Mouse (Mus musculus): ENCODE results near the gene Stard3nl. TPM values are rescaled to one million over a fixed set of nuclear protein-coding genes. Genes with fewer than 3 reads are reported as not detected.
"Not testable (repeated sequence)": the region's sequence is repeated elsewhere in the genome, so short reads cannot be mapped to it uniquely, and the experiment has no call there.

Gene Stard3nl
- total and polyA plus RNA-seq, 2 experiments from 2014 or later, result 119 to 199 TPM

- H3K27ac ChIP-seq (ENCODE audit: low read depth, low read length), result no peak overlapping the region
- no peak overlapping the region for H3K4me3 ChIP-seq (ENCODE audit: low read depth, low read length)
- no peak overlapping the region for H3K9ac ChIP-seq
- H3K9me3 ChIP-seq (ENCODE audit: low read length), result no peaks in the 10 kb centered on the region
- peak; percentile 11 for DNase-seq
- no peak overlapping the region for H3K4me2 ChIP-seq (ENCODE audit: low read depth)
- TF ChIP-seq CTCF (IDR thresholded peaks at IDR 0.05; ENCODE audit: low read depth), result no peak
- H3K36me3 ChIP-seq (ENCODE audit: insufficient read depth), result peaks cover 19% of the 10 kb centered on the region
- peak; percentile 85 for ATAC-seq
- 66% methylated on average over 3 of the region's 3 CpGs for WGBS
- H3K4me1 ChIP-seq (ENCODE audit: insufficient read depth), result no peaks in the 10 kb centered on the region
- no peaks in the 10 kb centered on the region for H3K27me3 ChIP-seq (ENCODE audit: insufficient read depth, low read length)
These were observed 42.8 kb downstream of the Stard3nl start for GRCm38 (mm10) chr13:19352795-19353194.

DNA sequence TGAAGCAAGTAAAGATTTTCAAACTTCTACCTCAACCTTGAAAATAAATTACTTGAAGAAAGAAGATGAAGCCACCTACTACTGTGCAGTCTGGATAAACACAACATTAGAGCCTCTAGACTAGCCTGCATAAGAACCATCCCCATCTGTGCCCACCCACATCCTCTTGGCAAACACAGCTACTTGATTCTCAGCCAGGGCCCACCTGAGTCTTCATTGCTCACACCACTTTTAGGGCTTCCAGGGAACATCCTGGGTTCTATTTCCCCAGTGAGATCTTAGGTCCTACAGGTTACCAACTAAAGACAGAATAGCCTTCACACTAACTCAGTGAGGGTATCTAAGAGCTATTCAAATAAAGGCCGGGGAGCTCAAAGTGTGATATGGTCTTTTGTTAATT is 55.2 kb downstream of the Stard3nl start:
- not testable (repeated sequence) for H3K27me3 ChIP-seq (ENCODE audit: insufficient read depth, low read length); H3K4me1 ChIP-seq (ENCODE audit: insufficient read depth); H3K4me3 ChIP-seq (ENCODE audit: low read depth, low read length); H3K36me3 ChIP-seq (ENCODE audit: insufficient read depth); H3K9ac ChIP-seq; H3K9me3 ChIP-seq (ENCODE audit: low read length); H3K27ac ChIP-seq (ENCODE audit: low read depth, low read length); DNase-seq; H3K4me2 ChIP-seq (ENCODE audit: low read depth); ATAC-seq
- 52% methylated on average over 1 of the region's 1 CpGs for WGBS

DNA sequence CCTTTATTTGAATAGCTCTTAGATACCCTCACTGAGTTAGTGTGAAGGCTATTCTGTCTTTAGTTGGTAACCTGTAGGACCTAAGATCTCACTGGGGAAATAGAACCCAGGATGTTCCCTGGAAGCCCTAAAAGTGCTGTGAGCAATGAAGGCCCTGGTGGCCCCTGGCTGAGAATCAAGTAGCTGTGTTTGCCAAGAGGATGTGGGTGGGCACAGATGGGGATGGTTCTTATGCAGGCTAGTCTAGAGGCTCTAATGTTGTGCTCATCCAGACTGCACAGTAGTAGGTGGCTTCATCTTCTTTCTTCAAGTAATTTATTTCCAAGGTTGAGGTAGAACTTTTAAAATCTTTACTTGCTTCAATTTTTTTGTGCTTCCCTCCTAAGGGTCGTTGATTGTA is 59.3 kb downstream of the Stard3nl start:
- H3K4me3 ChIP-seq (ENCODE audit: low read depth, low read length); H3K27me3 ChIP-seq (ENCODE audit: insufficient read depth, low read length); ATAC-seq; H3K9ac ChIP-seq; H3K9me3 ChIP-seq (ENCODE audit: low read length); H3K36me3 ChIP-seq (ENCODE audit: insufficient read depth); H3K4me2 ChIP-seq (ENCODE audit: low read depth); H3K4me1 ChIP-seq (ENCODE audit: insufficient read depth); DNase-seq; H3K27ac ChIP-seq (ENCODE audit: low read depth, low read length): not testable (repeated sequence)
- WGBS, result 79% methylated on average over 1 of the region's 1 CpGs

Other genes starting within 250 kb of the Stard3nl start
- gene Epdr1, start 224.1 kb upstream of the Stard3nl start, total RNA-seq (2014; rRNA removed), result 29.6 and 29.8 TPM in 2 replicates
- 29.1 and 34.4 TPM in 2 replicates for gene Epdr1, start 224.1 kb upstream of the Stard3nl start, polyA plus RNA-seq (2015; fragmentation: Nextera tagmentation; extraction: Ambion mirVana)
- gene Sfrp4, start 227.3 kb upstream of the Stard3nl start, total RNA-seq (2014; rRNA removed), result 1.7 and 2.2 TPM in 2 replicates
- gene Sfrp4, start 227.3 kb upstream of the Stard3nl start, polyA plus RNA-seq (2015; fragmentation: Nextera tagmentation; extraction: Ambion mirVana), result 1.5 and 3.0 TPM in 2 replicates